Mouse (Mus musculus) kidney, embryonic 14.5 days (tissue): ENCODE data around the gene Mtch1. TPM values are rescaled to one million over a fixed set of nuclear protein-coding genes. Genes with fewer than 3 reads are reported as not detected.

Experiments
- ATAC-seq: fragments of 200-750 bp; cut with Nextera tagmentation; 2 replicates; pipeline ENCODE4 v1.8.0; 2017; ENCODE audit warnings: moderate number of reproducible peaks, mild to moderate bottlenecking, moderate TSS enrichment, moderate library complexity; ENCODE audit not compliant: low FRiP score, low TSS enrichment
- H3K27ac ChIP-seq: fragments of 300-500 bp; sonication (generic); 2 replicates; pipeline ENCODE4 v1.5.1; 2014; ENCODE audit warnings: low read depth, mild to moderate bottlenecking, low read length, moderate library complexity, mixed read lengths
- H3K27me3 ChIP-seq: fragments of 300-500 bp; sonication (generic); 2 replicates; pipeline ENCODE4 v1.6.1; 2014; ENCODE audit warnings: mild to moderate bottlenecking, low read length; ENCODE audit not compliant: control insufficient read depth, insufficient read depth
- H3K36me3 ChIP-seq: fragments of 300-500 bp; sonication (generic); 2 replicates; pipeline ENCODE4 v1.6.1; 2014; ENCODE audit warnings: low read length, mixed read lengths; ENCODE audit not compliant: control insufficient read depth, insufficient read depth
- H3K4me1 ChIP-seq: fragments of 300-500 bp; sonication (generic); 2 replicates; pipeline ENCODE4 v1.6.1; 2014; ENCODE audit warnings: low read length, mixed read lengths; ENCODE audit not compliant: control insufficient read depth, insufficient read depth
- H3K4me2 ChIP-seq: fragments of 300-500 bp; sonication (generic); replicated peaks from 2 replicates; pipeline ENCODE4 v1.6.1; 2014; ENCODE audit warnings: low read depth, mild to moderate bottlenecking, low read length
- H3K4me3 ChIP-seq: fragments of 300-500 bp; sonication (generic); 2 replicates; pipeline ENCODE4 v1.5.1; 2014; ENCODE audit warnings: mild to moderate bottlenecking, low read length
- H3K9ac ChIP-seq: fragments of 300-500 bp; sonication (generic); 2 replicates; pipeline ENCODE4 v1.6.1; 2014; ENCODE audit warnings: low read depth, mild to moderate bottlenecking, low read length, moderate library complexity
- H3K9me3 ChIP-seq: fragments of 300-500 bp; sonication (generic); 2 replicates; pipeline ENCODE4 v1.6.1; 2016; ENCODE audit warnings: low read length; ENCODE audit not compliant: control insufficient read depth
- WGBS: fragments of 180-500 bp; shearing (Covaris S2); extraction: QIAGEN DNeasy Blood & Tissue Kit; methylation state at CpG from one replicate; pipeline ENCODE4 v1.1.7; 2014; 5-methylcytosine and 5-hydroxymethylcytosine counted together
- polyA plus RNA-seq: library from polyadenylated mRNA; unstranded; fragments of >200 nt; fragmentation: Nextera tagmentation; extraction: Ambion mirVana; gene quantifications from 2 replicates; pipeline ENCODE4 v1.2.1, GENCODE M21; 2014

Mtch1 gene
- polyA plus RNA-seq, 1 experiment from 2014 or later = 364 TPM

DNA sequence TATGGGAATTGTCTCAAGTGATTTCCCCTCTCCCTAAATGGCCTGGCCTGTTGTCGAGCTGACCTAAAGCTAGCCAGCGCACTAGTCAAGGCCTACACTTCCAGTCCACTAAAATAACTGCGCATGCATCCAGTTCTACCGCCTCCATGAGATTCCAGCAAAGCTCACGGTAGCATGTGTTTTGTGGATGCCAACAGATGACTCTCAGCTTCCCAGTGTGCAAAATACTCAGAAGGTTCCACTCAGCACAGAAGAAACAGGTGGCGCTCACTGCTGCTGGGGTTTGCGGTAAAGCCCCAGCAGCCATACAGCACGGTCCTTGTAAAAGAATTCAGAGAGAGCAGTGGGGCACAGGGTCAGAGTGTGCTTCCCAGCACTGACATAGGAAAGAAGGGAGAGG is 36.1 kb downstream of the Mtch1 start:
- Histone ChIP-seq H3K27ac (no peak overlapping the region), H3K9ac (no peak overlapping the region), H3K9me3 (peaks cover 4% of the 10 kb centered on the region; the same call in 1 of the 2 replicates), H3K4me3 (no peak overlapping the region), H3K4me2 (no peak overlapping the region), H3K4me1 (0 out of 2 replicates have a peak, but pooled peaks cover 9% of the 10 kb centered on the region), H3K36me3 (no peaks in the 10 kb centered on the region), H3K27me3 (no peaks in the 10 kb centered on the region)
- ATAC-seq = no peak
- 91% methylated on average over 8 of the region's 8 CpGs for WGBS

DNA sequence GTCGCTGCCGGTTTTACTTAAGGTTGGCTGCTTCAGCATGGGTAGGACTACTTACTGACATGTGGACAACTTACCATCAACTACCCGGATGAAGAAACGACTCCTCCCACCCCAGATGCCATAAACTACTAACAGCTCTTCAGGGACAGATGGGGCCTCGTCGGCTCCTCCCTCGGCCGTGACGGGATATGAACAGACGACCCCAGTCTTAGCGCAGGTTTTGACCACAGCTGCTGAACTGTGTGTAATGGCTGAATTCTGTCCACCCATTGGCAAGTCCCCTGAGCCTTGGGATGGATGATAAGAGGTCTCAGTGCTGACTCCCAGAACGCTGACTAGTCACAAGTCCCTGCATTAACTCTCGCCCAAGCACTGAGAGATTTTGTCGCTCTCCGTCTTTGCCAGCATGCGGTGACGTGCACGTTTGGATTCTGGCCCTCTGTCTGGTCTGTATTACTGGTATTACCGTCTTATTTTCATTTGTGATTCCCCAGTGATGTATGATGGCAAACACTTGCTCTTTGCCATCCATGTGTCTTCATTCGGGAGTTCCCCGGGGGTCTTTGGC is 37.6 kb downstream of the Mtch1 start:
- no peak overlapping the region for H3K4me2 ChIP-seq
- no peak overlapping the region for H3K27ac ChIP-seq
- H3K4me1 ChIP-seq = peaks cover 11% of the 10 kb centered on the region
- H3K9me3 ChIP-seq = peaks cover 4% of the 10 kb centered on the region; the same call in 1 of the 2 replicates
- 58% methylated on average over 21 of the region's 21 CpGs for WGBS
- H3K4me3 ChIP-seq = no peak overlapping the region
- H3K36me3 ChIP-seq = no peaks in the 10 kb centered on the region
- no peak overlapping the region for H3K9ac ChIP-seq
- ATAC-seq = no peak
- no peaks in the 10 kb centered on the region for H3K27me3 ChIP-seq

DNA sequence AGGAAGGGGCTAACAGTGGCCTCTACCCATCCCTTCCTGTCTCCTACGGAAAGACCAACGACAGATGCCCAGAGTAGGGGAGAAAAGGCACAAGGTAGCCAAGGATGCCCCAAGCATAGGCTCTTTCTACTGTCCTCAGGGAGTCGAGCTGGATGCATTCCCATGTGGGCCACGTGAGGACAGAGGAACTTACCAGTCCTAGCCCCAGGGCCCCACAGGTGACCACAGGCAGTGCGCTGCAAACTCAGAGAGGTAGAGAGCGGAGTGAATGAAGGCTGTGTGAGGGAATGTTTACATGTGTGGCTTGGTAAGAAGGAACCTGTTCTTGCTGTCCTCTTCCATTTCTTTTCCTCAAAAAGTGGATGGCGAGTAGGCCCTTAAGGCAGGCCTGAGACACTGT is 41.9 kb downstream of the Mtch1 start:
- Histone ChIP-seq H3K4me3 (no peak overlapping the region), H3K27ac (no peak overlapping the region), H3K36me3 (0 out of 2 replicates have a peak, but pooled peaks cover 2% of the 10 kb centered on the region), H3K4me2 (no peak overlapping the region), H3K9me3 (no peaks in the 10 kb centered on the region), H3K27me3 (no peaks in the 10 kb centered on the region), H3K4me1 (peaks cover 32% of the 10 kb centered on the region), H3K9ac (no peak overlapping the region)
- WGBS = 66% methylated on average over 7 of the region's 7 CpGs
- ATAC-seq = no peak

DNA sequence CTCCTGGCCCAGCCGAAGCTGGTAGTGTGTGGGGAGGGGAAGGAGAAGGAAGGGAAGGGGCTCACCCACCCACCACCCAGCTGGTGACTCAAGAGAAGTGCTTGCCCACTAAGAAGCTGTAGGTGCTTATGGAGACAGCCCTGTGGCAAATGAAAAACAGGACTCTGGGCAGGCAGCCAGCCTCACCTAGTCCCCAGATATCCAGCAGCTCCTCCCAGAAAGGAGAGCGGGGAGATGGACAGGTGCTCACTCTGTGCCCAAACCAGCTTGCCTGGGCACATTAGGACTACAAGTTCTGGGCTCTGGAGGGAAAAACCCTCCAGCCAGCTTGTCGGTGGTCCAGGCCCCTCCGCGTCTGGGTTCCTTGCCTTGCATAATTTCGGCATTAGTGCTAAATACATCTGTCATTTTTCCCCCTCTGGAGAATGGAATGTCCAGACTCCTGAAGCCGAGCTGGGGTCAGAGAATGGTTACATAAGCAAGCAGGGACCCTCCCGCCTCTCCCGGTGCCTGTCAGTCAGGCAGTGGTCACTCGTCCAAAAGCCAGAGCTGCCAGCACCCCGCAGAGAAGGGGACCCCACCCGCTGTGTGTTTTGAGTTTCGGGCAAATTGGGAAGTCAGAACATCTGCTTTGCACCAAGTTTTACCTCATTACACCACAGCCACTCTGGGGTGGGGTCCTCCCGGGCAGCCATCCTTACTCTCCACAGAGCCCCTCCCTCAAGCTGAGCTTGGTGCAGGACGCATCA is 42.5 kb downstream of the Mtch1 start:
- ATAC-seq = no peak
- H3K4me1 ChIP-seq = peaks cover 32% of the 10 kb centered on the region
- 26% methylated on average over 15 of the region's 15 CpGs for WGBS
- no peak overlapping the region; the same call in none of the 2 replicates for H3K4me2 ChIP-seq
- H3K9ac ChIP-seq = peak overlapping the region; percentile 14; the same call in 1 of the 2 replicates
- no peaks in the 10 kb centered on the region for H3K27me3 ChIP-seq
- peaks cover 5% of the 10 kb centered on the region; the same call in 1 of the 2 replicates for H3K36me3 ChIP-seq
- H3K4me3 ChIP-seq = no peak overlapping the region
- H3K27ac ChIP-seq = no peak overlapping the region
- H3K9me3 ChIP-seq = no peaks in the 10 kb centered on the region

DNA sequence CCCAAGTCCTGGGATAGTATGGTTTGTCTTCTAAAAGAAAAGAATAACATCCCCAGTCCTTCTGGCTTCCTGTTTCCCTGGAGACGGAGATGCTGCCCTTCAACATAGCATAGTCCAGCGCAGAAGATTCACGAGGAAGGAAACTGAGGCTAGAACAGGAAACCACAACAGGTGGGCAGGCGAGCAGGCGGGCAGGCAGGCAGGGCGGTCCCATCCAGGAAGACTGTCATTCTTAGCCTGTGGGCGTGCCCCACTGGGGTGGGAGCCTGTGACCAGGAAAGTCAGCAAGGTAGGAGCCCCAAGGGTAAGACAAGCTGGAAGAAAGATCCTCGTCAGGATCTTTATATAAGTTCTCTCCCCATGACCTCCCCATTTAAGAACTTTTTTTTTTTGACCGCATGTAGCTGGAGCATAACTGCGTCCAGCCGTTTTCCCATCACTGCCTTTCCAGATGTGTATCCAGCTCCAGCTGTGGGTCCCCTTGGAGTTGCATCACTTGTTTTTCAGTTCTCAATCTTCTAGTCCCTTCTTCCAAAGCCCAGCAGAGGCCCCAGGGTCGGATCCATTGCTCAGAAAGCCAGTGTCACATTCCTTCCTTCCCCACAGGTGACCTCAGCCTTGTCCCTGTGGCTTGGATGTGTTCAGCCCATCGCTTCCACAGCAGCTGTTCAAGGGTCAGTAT is 43.2 kb downstream of the Mtch1 start:
- Histone ChIP-seq H3K9ac (no peak overlapping the region), H3K9me3 (no peaks in the 10 kb centered on the region), H3K4me1 (peaks cover 37% of the 10 kb centered on the region), H3K4me3 (no peak overlapping the region), H3K4me2 (no peak overlapping the region), H3K27me3 (no peaks in the 10 kb centered on the region), H3K27ac (no peak overlapping the region), H3K36me3 (peaks cover 8% of the 10 kb centered on the region; the same call in 1 of the 2 replicates)
- no peak for ATAC-seq
- WGBS = 45% methylated on average over 13 of the region's 13 CpGs

DNA sequence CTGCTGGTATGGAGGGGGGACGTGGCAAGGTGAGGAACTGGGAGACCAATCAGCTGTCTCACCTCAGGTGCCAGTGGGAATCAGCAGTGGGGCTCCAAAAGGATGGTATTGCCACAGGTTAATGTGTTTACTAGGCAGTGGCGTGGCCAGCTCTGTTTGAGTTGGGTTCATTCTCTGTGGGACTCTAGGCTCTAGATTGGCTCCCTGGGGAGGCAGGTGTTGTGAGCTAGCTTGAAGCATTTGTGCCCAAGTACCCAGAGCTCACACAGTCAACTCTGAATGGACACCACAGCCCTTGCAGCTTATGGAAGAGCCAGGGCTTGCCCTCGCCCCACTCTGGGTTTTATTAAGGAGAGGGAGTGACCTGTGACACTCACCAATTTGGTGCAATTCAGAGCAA is 43.9 kb downstream of the Mtch1 start:
- Histone ChIP-seq H3K27me3 (no peaks in the 10 kb centered on the region), H3K9ac (no peak overlapping the region), H3K27ac (no peak overlapping the region), H3K4me2 (no peak overlapping the region), H3K9me3 (no peaks in the 10 kb centered on the region), H3K4me3 (no peak overlapping the region), H3K36me3 (peaks cover 10% of the 10 kb centered on the region; the same call in 1 of the 2 replicates), H3K4me1 (peaks cover 37% of the 10 kb centered on the region)
- WGBS = 81% methylated on average over 3 of the region's 3 CpGs
- no peak for ATAC-seq

DNA sequence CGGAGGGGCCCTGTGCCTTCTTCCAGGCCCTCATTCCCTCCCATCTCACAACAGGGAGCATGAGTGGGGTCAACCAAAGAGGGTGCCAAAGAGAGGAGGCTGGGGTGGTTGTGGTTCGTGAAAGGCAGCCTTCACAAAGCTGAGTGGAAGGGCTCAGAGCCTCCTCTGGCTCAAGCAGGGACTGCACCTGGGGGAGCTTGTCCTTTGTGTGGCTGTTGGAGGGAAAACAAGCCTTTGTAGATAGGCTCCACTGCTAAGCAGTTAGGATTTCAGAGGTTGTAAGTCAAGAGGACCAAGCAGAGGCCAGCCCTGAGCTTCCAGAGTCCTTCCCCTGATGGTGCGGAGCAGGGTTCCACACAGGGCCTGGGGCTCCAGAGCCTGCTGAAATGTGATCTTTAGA is 44.6 kb downstream of the Mtch1 start:
- Histone ChIP-seq H3K4me2 (no peak overlapping the region), H3K4me3 (no peak overlapping the region), H3K36me3 (peaks cover 15% of the 10 kb centered on the region; the same call in 1 of the 2 replicates), H3K4me1 (peaks cover 37% of the 10 kb centered on the region), H3K27ac (peak overlapping the region; percentile 65), H3K9me3 (no peaks in the 10 kb centered on the region), H3K9ac (no peak overlapping the region), H3K27me3 (no peaks in the 10 kb centered on the region)
- WGBS = 29% methylated on average over 3 of the region's 3 CpGs
- ATAC-seq = peak; percentile 29; the same call in 1 of the 2 replicates

DNA sequence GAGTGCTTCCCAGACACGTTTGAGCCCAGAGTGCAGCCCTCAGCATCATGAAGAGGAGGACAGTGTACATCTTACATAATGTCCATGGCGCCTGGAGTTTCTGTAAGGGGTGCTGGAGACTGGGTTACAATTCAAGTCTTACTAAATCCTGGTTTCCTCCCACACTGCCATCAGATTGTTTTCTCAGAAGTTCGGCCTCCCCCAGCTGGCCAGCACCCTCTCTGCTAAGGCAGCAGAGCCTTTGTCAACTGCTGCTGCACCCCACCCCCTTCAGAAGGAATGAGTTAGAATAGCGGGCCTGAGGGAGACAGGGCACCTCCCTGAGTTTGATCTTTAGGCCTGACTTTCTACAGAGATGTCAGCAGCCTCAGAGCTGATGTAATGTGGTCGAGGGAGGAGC is 45.6 kb downstream of the Mtch1 start:
- H3K9ac ChIP-seq = no peak overlapping the region
- WGBS = 27% methylated on average over 5 of the region's 5 CpGs
- H3K4me1 ChIP-seq = peaks cover 40% of the 10 kb centered on the region
- peaks cover 19% of the 10 kb centered on the region; the same call in 1 of the 2 replicates for H3K36me3 ChIP-seq
- H3K4me2 ChIP-seq = no peak overlapping the region
- H3K27ac ChIP-seq = peak overlapping the region; percentile 65; the same call in 1 of the 2 replicates
- no peak overlapping the region for H3K4me3 ChIP-seq
- ATAC-seq = 0 out of 2 replicates have a peak, but pooled peaks have one; percentile 11
- H3K27me3 ChIP-seq = no peaks in the 10 kb centered on the region
- H3K9me3 ChIP-seq = no peaks in the 10 kb centered on the region
